In genomic region chr10:95544651-95545050, GRCm38 (mm10) we compare ENCODE assay signal across 22 mouse cellular contexts. TPM values are rescaled to one million over a fixed set of nuclear protein-coding genes. Genes with fewer than 3 reads are reported as not detected.
DNase-seq lines count a peak whose midpoint lies in the region; ATAC-seq lines count a peak whose summit lies in the region.
"Had no signal": no experiment of that assay in that cellular context is flagged by ENCODE, and none has a peak within 500 bp of the region (broad histone marks: within the 10 kb centered on the region; RNA-seq: fewer than 3 reads in every experiment).

No protein-coding gene starts in this region.

- 0 out of 2 replicates have a peak overlapping the region, but pooled peaks have one; percentile 23 for H3K27ac ChIP-seq in neural tube, embryonic 15.5 days (replicated peaks)
- H3K27ac ChIP-seq in embryonic facial prominence, embryonic 14.5 days (replicated peaks; ENCODE audit: low read depth, low read length), result peak overlapping the region; percentile 44
- H3K27ac ChIP-seq in hindbrain, embryonic 10.5 days, result no peak overlapping the region
- H3K27ac ChIP-seq: forebrain, embryonic 13.5 days; heart, adult 2 months; intestine, embryonic 15.5 days; limb, embryonic 12.5 days; midbrain, embryonic 12.5 days had no signal

- ATAC-seq in neural tube, embryonic 15.5 days (ENCODE audit: low FRiP score), result no peak
- no peak for ATAC-seq in embryonic facial prominence, embryonic 14.5 days (ENCODE audit: low read depth)
- ATAC-seq: intestine, embryonic 15.5 days had no signal

- no peaks in the 10 kb centered on the region for H3K9me3 ChIP-seq in neural tube, embryonic 15.5 days (replicated peaks)
- H3K9me3 ChIP-seq in embryonic facial prominence, embryonic 14.5 days (ENCODE audit: control insufficient read depth, low read length), result no peaks in the 10 kb centered on the region
- no peaks in the 10 kb centered on the region for H3K9me3 ChIP-seq in hindbrain, embryonic 10.5 days
- H3K9me3 ChIP-seq: forebrain, embryonic 13.5 days; intestine, embryonic 15.5 days; limb, embryonic 12.5 days; midbrain, embryonic 12.5 days; neural tube, embryonic 13.5 days had no signal

- H3K36me3 ChIP-seq in neural tube, embryonic 15.5 days, result peaks cover 26% of the 10 kb centered on the region
- peaks cover 53% of the 10 kb centered on the region for H3K36me3 ChIP-seq in embryonic facial prominence, embryonic 14.5 days (ENCODE audit: control insufficient read depth, insufficient read depth, low read length)
- peaks cover 69% of the 10 kb centered on the region for H3K36me3 ChIP-seq in hindbrain, embryonic 10.5 days

- no peak overlapping the region for H3K4me3 ChIP-seq in neural tube, embryonic 15.5 days (replicated peaks)
- no peak overlapping the region for H3K4me3 ChIP-seq in embryonic facial prominence, embryonic 14.5 days (ENCODE audit: low read depth, low read length)
- H3K4me3 ChIP-seq in hindbrain, embryonic 10.5 days, result no peak overlapping the region
- H3K4me3 ChIP-seq: erythroblast, embryonic 14.5 days; forebrain, embryonic 13.5 days; heart, adult 2 months; intestine, embryonic 15.5 days; limb, embryonic 12.5 days; midbrain, embryonic 12.5 days; neural tube, embryonic 13.5 days had no signal

- no peaks in the 10 kb centered on the region for H3K4me1 ChIP-seq in neural tube, embryonic 15.5 days
- peaks cover 10% of the 10 kb centered on the region; the same call in 1 of the 2 replicates for H3K4me1 ChIP-seq in embryonic facial prominence, embryonic 14.5 days (ENCODE audit: control insufficient read depth, insufficient read depth, low read length)
- no peaks in the 10 kb centered on the region for H3K4me1 ChIP-seq in hindbrain, embryonic 10.5 days (replicated peaks)
- H3K4me1 ChIP-seq: intestine, embryonic 15.5 days; limb, embryonic 12.5 days; midbrain, embryonic 12.5 days; neural tube, embryonic 13.5 days had no signal

- 90% methylated on average over 2 of the region's 2 CpGs for WGBS in neural tube, embryonic 15.5 days
- 74% methylated on average over 2 of the region's 2 CpGs for WGBS in embryonic facial prominence, embryonic 14.5 days
- WGBS in hindbrain, embryonic 10.5 days, result 92% methylated on average over 2 of the region's 2 CpGs

- H3K9ac ChIP-seq in neural tube, embryonic 15.5 days (replicated peaks), result no peak overlapping the region
- H3K9ac ChIP-seq in embryonic facial prominence, embryonic 14.5 days (ENCODE audit: low read depth, low read length), result no peak overlapping the region
- H3K9ac ChIP-seq: forebrain, embryonic 13.5 days; intestine, embryonic 15.5 days; limb, embryonic 12.5 days; midbrain, embryonic 12.5 days; neural tube, embryonic 13.5 days had no signal

- no peaks in the 10 kb centered on the region for H3K27me3 ChIP-seq in neural tube, embryonic 15.5 days (replicated peaks)
- no peaks in the 10 kb centered on the region for H3K27me3 ChIP-seq in embryonic facial prominence, embryonic 14.5 days (replicated peaks; ENCODE audit: control insufficient read depth, insufficient read depth, low read length)
- H3K27me3 ChIP-seq in hindbrain, embryonic 10.5 days (ENCODE audit: insufficient read depth, poor library complexity, severe bottlenecking), result no peaks in the 10 kb centered on the region
- H3K27me3 ChIP-seq: forebrain, embryonic 13.5 days; intestine, embryonic 15.5 days; limb, embryonic 12.5 days; midbrain, embryonic 12.5 days; neural tube, embryonic 13.5 days had no signal

- peak; percentile 55 for DNase-seq in heart, adult 11 months
- DNase-seq in heart, adult 8-10 months (ENCODE audit: low spot score), result no peak
- no peak for DNase-seq in neural tube, embryonic 10.5 days (ENCODE audit: extremely low spot score, low spot score)
- DNase-seq in embryonic facial prominence, embryonic 14.5 days (ENCODE audit: low spot score), result no peak
- DNase-seq in embryo, embryonic 9.5 days (ENCODE audit: extremely low spot score), result no peak
- no peak for DNase-seq in hindbrain, embryonic 10.5 days (ENCODE audit: low spot score)
- DNase-seq: adrenal gland, postnatal 10 days; B cell, adult 2 months; embryo, embryonic 11 days; gastrocnemius, postnatal 25 days; heart, postnatal 4 days; lung, adult 18-20 months; lung, postnatal 10 days had no signal

- no peak overlapping the region for H3K4me2 ChIP-seq in neural tube, embryonic 15.5 days
- H3K4me2 ChIP-seq in embryonic facial prominence, embryonic 14.5 days (ENCODE audit: low read depth, low read length), result no peak overlapping the region
- H3K4me2 ChIP-seq: forebrain, embryonic 13.5 days; intestine, embryonic 15.5 days; limb, embryonic 12.5 days; liver, embryonic 11.5 days; midbrain, embryonic 12.5 days; neural tube, embryonic 13.5 days had no signal

RNA-seq across cellular contexts. Expression of gene Nudt4, which starts 19.3 kb away (rescaled TPM):
- total RNA-seq in heart, adult 8-10 months (2022), result 100 to 1,000 TPM; 276 to 382 (median 344) TPM
- 73.5 and 75.5 TPM in 2 replicates for polyA plus RNA-seq in neural tube, embryonic 15.5 days (2015; fragmentation: Nextera tagmentation; extraction: Ambion mirVana)
- polyA plus RNA-seq in embryonic facial prominence, embryonic 14.5 days (2014; fragmentation: Nextera tagmentation; extraction: Ambion mirVana), result 106 and 107 TPM in 2 replicates
- 76.4 and 86.5 TPM in 2 replicates for polyA plus RNA-seq in hindbrain, embryonic 10.5 days (2016; fragmentation: Nextera tagmentation; extraction: Ambion mirVana)

RNA-seq across cellular contexts. Expression of gene Ube2n, which starts 29.7 kb away (rescaled TPM):
- total RNA-seq in heart, adult 8-10 months (2022), result 100 to 1,000 TPM in 1 of 4 experiments, 10 to 100 TPM in 3; 85.8 to 102 (median 94.5) TPM
- 358 and 359 TPM in 2 replicates for polyA plus RNA-seq in neural tube, embryonic 15.5 days (2015; fragmentation: Nextera tagmentation; extraction: Ambion mirVana)
- polyA plus RNA-seq in embryonic facial prominence, embryonic 14.5 days (2014; fragmentation: Nextera tagmentation; extraction: Ambion mirVana), result 282 and 286 TPM in 2 replicates
- polyA plus RNA-seq in hindbrain, embryonic 10.5 days (2016; fragmentation: Nextera tagmentation; extraction: Ambion mirVana), result 422 and 455 TPM in 2 replicates

RNA-seq across cellular contexts. Expression of gene Mrpl42, which starts 42.9 kb away (rescaled TPM):
- total RNA-seq in heart, adult 8-10 months (2022), result 100 to 1,000 TPM; 415 to 495 (median 478) TPM
- 286 and 296 TPM in 2 replicates for polyA plus RNA-seq in neural tube, embryonic 15.5 days (2015; fragmentation: Nextera tagmentation; extraction: Ambion mirVana)
- 301 and 321 TPM in 2 replicates for polyA plus RNA-seq in embryonic facial prominence, embryonic 14.5 days (2014; fragmentation: Nextera tagmentation; extraction: Ambion mirVana)
- polyA plus RNA-seq in hindbrain, embryonic 10.5 days (2016; fragmentation: Nextera tagmentation; extraction: Ambion mirVana), result 360 and 381 TPM in 2 replicates
